Mouse (Mus musculus) intestine, postnatal 0 days (tissue): ENCODE measurements around the gene Dmrt2. TPM values are rescaled to one million over a fixed set of nuclear protein-coding genes. Genes with fewer than 3 reads are reported as not detected.

Experiments used
- ATAC-seq: fragments of 200-750 bp; cut with Nextera tagmentation; 2 replicates; pipeline ENCODE4 v1.8.0; 2017; ENCODE audit warnings: mild to moderate bottlenecking, moderate TSS enrichment, moderate library complexity
- H3K27ac ChIP-seq: fragments of 300-500 bp; sonication (generic); 2 replicates; pipeline ENCODE4 v1.5.1; 2014; ENCODE audit warnings: mild to moderate bottlenecking, low read depth, low read length, moderate library complexity
- H3K27me3 ChIP-seq: fragments of 300-500 bp; sonication (generic); replicated peaks from 2 replicates; pipeline ENCODE4 v1.6.1; 2014; ENCODE audit warnings: low read length, mixed read lengths; ENCODE audit not compliant: control insufficient read depth, insufficient read depth
- H3K36me3 ChIP-seq: fragments of 300-500 bp; sonication (generic); 2 replicates; pipeline ENCODE4 v1.6.1; 2014; ENCODE audit warnings: mild to moderate bottlenecking, moderate library complexity; ENCODE audit not compliant: control insufficient read depth, insufficient read depth
- H3K4me1 ChIP-seq: fragments of 300-500 bp; sonication (generic); replicated peaks from 2 replicates; pipeline ENCODE4 v1.6.1; 2014; ENCODE audit warnings: antibody characterized with exemption, low read length, mixed read lengths; ENCODE audit not compliant: control insufficient read depth, insufficient read depth
- H3K4me2 ChIP-seq: fragments of 300-500 bp; sonication (generic); replicated peaks from 2 replicates; pipeline ENCODE4 v1.6.1; 2014; ENCODE audit warnings: low read depth, mild to moderate bottlenecking, moderate library complexity
- H3K4me3 ChIP-seq: fragments of 300-500 bp; sonication (generic); 2 replicates; pipeline ENCODE4 v1.5.1; 2014; ENCODE audit warnings: low read depth, low read length
- H3K9ac ChIP-seq: fragments of 300-500 bp; sonication (generic); 2 replicates; pipeline ENCODE4 v1.6.1; 2014; ENCODE audit warnings: mild to moderate bottlenecking, low read depth, low read length
- H3K9me3 ChIP-seq: fragments of 300-500 bp; sonication (generic); 2 replicates; pipeline ENCODE4 v1.6.1; 2016; ENCODE audit warnings: mixed run types; ENCODE audit not compliant: control insufficient read depth
- CTCF ChIP-seq: sonication (generic); IDR thresholded peaks from 2 replicates; pipeline ENCODE4 v1.5.1; 2016; ENCODE audit warnings: low read depth, mild to moderate bottlenecking, control low read depth, antibody characterized with exemption, moderate library complexity
- WGBS: fragments of 180-500 bp; shearing (Covaris S2); extraction: QIAGEN DNeasy Blood & Tissue Kit; methylation state at CpG from one replicate; pipeline ENCODE4 v1.1.7; 2014; 5-methylcytosine and 5-hydroxymethylcytosine counted together
- polyA plus RNA-seq: library from polyadenylated mRNA; unstranded; fragments of >200 nt; fragmentation: Nextera tagmentation; extraction: Ambion mirVana; gene quantifications from 2 replicates; pipeline ENCODE4 v1.2.1, GENCODE M21; 2015

The Dmrt2 gene
- polyA plus RNA-seq, 1 experiment from 2014 or later = 0.16 TPM

DNA sequence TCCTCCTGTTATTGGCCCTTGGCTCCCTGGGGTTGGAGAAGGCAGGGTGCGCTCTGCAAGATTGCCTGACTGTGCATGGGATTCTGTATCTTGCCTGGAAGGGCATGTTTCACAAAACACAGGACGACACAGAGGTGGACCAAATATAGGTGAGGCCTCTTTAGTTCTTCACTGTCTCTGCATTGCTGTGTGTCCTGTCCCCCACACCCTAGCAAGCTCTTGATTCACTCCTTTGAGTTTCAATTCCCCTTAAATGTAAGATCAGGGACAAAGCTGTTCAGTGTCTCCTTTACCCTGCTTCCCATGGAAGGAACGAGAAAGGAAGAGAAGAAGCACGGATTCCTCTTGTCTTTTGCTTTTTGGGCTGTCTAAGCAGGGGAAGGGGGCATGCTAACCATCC lies 4.4 kb upstream of the Dmrt2 start:
- Histone ChIP-seq H3K4me2 (no peak overlapping the region), H3K27ac (no peak overlapping the region), H3K9me3 (no peaks in the 10 kb centered on the region), H3K27me3 (peaks cover 95% of the 10 kb centered on the region), H3K4me1 (0 out of 2 replicates have a peak, but pooled peaks cover 5% of the 10 kb centered on the region), H3K9ac (no peak overlapping the region), H3K36me3 (no peaks in the 10 kb centered on the region), H3K4me3 (no peak overlapping the region)
- ATAC-seq = no peak
- no peak for TF ChIP-seq CTCF
- whole genome bisulfite sequencing = 22% methylated on average over 4 of the region's 4 CpGs

DNA sequence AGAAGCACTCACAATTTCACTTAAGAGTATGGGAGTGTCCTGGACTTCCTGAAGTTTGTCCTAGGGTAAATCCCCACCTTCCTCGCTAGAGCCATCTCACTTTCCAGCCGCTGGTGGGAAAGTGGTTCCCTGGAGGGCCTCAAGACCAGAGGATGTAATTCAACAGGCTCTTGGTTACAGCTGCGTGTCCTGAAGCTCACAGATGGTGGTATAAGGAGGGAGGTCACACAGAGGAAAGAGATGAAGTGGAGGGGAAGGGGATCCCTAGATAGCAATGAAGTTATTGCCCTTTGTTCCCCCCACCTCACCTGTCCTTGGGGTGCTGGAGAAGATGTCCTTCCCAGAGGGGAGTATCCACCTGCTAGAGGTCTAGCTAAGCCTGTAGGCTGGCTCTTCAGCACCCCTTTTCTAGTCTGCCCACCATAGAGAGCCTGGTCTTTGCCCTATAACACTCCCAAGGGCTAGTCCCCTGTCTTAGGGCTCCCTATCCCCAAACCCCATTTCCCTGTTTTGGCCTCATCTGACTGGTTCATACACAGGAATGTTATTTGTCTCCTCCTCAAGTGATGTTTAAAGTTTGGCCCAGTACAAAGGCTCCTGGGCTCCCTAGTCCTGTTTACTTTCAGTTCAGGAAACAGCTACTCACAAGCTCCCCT lies 2.5 kb upstream of the Dmrt2 start:
- H3K9me3 ChIP-seq = no peaks in the 10 kb centered on the region
- H3K9ac ChIP-seq = no peak overlapping the region
- peaks cover 99% of the 10 kb centered on the region for H3K27me3 ChIP-seq
- no peak overlapping the region for H3K4me3 ChIP-seq
- no peaks in the 10 kb centered on the region for H3K36me3 ChIP-seq
- 0 out of 2 replicates have a peak, but pooled peaks cover 5% of the 10 kb centered on the region for H3K4me1 ChIP-seq
- TF ChIP-seq CTCF = no peak
- no peak for ATAC-seq
- no peak overlapping the region for H3K4me2 ChIP-seq
- WGBS = 6% methylated on average over 3 of the region's 3 CpGs
- no peak overlapping the region for H3K27ac ChIP-seq

DNA sequence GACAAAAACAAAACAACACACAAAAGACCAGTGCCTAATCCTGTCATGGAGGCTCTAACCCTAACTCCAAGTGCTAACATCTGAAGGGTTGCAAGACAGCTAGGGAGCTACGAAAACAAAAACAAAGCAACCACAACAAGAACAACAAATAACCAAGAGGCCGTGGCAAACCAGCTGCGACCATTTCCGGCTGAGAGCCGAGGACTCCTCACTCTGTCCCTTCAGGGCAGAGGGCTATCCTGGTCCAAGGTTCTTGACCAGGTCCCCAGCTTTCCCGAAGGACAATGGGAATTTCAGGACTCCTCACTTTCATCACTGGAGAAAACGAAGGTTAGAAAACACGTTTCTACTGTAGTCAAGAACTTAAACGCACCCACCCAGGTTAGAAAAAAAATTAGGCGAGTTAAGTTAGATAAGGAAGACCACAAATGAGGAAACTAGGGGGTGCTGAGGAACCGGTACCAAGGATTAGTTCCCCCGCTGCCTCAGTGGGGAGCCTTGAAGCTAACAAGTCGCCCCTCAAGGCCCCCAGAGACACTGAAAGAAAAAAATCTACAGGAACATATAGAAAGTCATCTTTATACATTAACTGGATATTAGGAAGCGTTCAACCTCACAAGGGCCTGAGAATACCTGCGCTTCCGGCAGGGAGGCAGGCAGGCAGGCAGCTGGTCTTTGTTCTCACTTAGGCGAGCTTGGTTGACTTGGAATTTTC lies 1.5 kb upstream of the Dmrt2 start:
- Histone ChIP-seq H3K36me3 (no peaks in the 10 kb centered on the region), H3K4me1 (0 out of 2 replicates have a peak, but pooled peaks cover 5% of the 10 kb centered on the region), H3K27ac (no peak overlapping the region), H3K4me2 (no peak overlapping the region), H3K4me3 (no peak overlapping the region), H3K27me3 (peaks cover 98% of the 10 kb centered on the region), H3K9ac (no peak overlapping the region), H3K9me3 (no peaks in the 10 kb centered on the region)
- no peak for ATAC-seq
- 4% methylated on average over 17 of the region's 17 CpGs for WGBS
- TF ChIP-seq CTCF = no peak

DNA sequence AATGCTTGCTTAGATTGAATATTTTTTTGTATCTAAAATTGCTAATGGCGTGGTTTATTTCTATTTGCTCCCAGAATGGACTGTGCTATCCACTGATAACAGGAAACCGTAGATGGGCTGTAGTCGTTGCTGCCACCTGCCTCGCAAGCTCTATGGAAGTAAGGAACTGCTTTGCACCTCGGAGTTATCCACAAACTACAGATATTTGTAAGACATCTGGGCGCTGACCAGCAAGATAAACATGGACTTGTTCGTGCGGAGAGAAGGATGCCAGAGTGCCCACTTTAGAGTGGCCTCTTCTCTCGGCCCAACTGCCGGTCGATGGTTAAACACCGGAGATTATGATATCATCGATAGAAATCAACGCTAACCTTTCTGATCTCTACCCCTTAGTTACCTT lies 530 bp upstream of the Dmrt2 start:
- TF ChIP-seq CTCF = no peak
- ATAC-seq = no peak
- 0 out of 2 replicates have a peak, but pooled peaks cover 5% of the 10 kb centered on the region for H3K4me1 ChIP-seq
- peak overlapping the region; percentile 68 for H3K4me2 ChIP-seq
- H3K9me3 ChIP-seq = no peaks in the 10 kb centered on the region
- H3K36me3 ChIP-seq = no peaks in the 10 kb centered on the region
- H3K27ac ChIP-seq = no peak overlapping the region
- H3K4me3 ChIP-seq = peak overlapping the region; percentile 44
- WGBS = 1% methylated on average over 14 of the region's 14 CpGs
- peaks cover 98% of the 10 kb centered on the region for H3K27me3 ChIP-seq
- H3K9ac ChIP-seq = no peak overlapping the region

DNA sequence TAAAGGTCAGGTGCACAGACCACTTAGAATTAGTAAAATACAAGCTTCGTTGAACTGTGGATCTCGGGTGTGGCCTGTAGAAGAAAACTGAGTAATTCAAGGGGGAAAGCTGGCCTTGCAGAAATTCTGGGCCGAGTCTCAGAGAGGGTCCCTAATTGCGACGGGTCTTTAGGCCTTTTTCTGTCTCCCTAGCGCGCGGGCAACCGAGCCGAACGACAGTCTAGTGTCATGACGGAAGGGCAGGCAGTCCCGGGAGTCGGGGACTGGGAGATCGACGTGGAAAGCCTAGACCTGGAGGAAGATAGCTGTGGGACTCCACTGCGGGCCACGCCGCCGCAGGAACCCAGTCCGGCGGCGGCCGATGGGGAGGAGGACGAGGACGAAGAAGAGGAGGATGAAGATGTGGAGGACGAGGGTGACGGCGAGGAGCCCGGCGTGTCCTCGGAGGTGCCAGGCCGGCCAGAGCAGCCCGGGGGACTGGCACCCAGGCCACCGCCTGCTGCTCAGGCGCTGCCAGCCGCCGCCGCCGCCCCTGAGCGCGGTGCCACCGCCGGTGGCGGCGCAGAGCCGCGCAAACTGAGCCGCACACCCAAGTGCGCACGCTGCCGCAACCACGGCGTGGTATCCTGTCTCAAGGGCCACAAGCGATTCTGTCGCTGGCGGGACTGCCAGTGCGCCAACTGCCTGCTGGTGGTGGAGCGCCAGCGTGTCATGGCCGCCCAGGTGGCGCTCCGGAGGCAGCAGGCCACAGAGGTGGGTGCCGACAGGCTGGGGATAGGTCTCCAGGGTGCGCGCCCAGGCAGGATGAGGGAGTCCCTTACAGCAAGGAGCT lies 1.2 kb downstream of the Dmrt2 start:
- no peak overlapping the region for H3K27ac ChIP-seq
- no peaks in the 10 kb centered on the region for H3K36me3 ChIP-seq
- WGBS = 1% methylated on average over 66 of the region's 66 CpGs
- H3K4me3 ChIP-seq = peak overlapping the region; percentile 44
- TF ChIP-seq CTCF = peak; percentile 61
- H3K9ac ChIP-seq = no peak overlapping the region
- ATAC-seq = no peak
- no peaks in the 10 kb centered on the region for H3K9me3 ChIP-seq
- H3K4me2 ChIP-seq = peak overlapping the region; percentile 67
- H3K27me3 ChIP-seq = peaks cover 98% of the 10 kb centered on the region
- H3K4me1 ChIP-seq = 0 out of 2 replicates have a peak, but pooled peaks cover 5% of the 10 kb centered on the region

DNA sequence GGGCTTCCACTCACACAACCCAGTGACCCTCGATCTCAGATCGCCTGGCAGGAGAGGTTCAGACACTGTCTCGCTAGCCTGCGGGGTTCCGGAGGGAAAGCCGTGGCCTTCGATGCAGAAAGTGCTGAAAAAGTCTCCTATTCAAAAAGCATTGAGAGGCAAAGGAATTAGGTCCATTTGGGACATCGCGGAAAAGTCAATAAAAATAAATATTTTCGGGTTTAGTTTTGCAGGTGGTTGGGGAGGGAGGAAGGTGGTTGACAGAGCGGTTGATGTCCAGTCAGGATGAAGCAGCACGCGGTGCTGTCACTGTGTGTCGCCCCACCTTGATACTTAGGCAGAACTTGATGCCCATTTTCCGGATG lies 1.8 kb downstream of the Dmrt2 start:
- peak overlapping the region; percentile 67 for H3K4me2 ChIP-seq
- no peak for TF ChIP-seq CTCF

More for the DNA sequence above, 1.8 kb downstream of the Dmrt2 start:
- Histone ChIP-seq H3K27me3 (peaks cover 96% of the 10 kb centered on the region), H3K9me3 (no peaks in the 10 kb centered on the region), H3K4me3 (peak overlapping the region; percentile 44), H3K36me3 (no peaks in the 10 kb centered on the region), H3K4me1 (0 out of 2 replicates have a peak, but pooled peaks cover 5% of the 10 kb centered on the region), H3K9ac (no peak overlapping the region), H3K27ac (no peak overlapping the region)
- 3% methylated on average over 15 of the region's 15 CpGs for WGBS
- no peak for ATAC-seq
